8 mouse cellular contexts compared by ENCODE assay signal in the genomic region with DNA sequence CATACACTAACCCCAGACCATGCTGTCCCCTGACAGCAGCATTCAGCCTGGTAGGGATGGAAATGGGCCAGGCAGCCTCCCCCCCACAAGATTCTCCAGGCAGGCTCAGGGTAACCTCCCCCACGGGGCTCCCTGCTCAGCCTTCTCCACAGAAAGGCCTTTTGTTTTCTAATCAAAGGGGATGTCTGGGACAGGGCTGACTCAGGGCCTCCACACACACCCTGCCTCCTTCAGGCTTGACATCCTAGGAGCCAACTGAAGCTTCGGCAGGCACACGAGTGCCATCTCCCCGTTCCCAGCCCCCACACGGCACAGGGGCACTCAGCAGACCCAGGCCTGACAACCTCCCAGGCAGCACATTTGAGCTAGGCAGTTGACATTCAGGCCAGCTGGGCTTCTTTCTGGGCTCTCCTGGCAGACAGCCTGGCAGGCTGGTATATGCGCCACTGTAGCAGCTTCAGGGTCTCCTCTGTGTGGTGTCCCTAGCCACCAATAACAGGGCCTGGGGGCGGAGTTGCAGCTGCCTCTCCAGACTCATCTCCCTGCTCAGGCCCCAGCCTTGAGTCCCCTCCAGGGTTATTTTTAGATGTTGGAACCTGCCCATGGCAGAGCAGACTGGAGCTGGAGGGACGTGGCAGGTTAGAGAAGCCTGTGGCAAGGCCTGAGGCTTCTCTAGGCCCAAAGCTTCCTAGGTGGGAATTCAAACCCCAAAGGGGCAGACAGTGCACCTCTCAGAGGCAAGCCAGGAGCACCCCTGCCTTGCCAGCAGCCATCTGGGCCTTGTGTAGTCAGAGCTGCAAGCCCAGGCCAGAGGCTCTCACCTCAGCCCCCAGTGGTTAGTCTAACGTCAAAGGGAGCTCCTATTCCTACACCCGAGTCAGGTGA. TPM values are rescaled to one million over a fixed set of nuclear protein-coding genes. Genes with fewer than 3 reads are reported as not detected.
DNase-seq lines count a peak whose midpoint lies in the region; ATAC-seq and TF ChIP-seq lines count a peak whose summit lies in the region.

No protein-coding gene starts in this region.

- WGBS in forebrain, embryonic 12.5 days, result 24% methylated on average over 10 of the region's 10 CpGs
- 19% methylated on average over 10 of the region's 10 CpGs for WGBS in heart, embryonic 15.5 days
- 55% methylated on average over 10 of the region's 10 CpGs for WGBS in liver, embryonic 13.5 days (ENCODE audit: insufficient replicate concordance)

- peaks cover 39% of the 10 kb centered on the region for H3K4me1 ChIP-seq in forebrain, embryonic 12.5 days
- peaks cover 68% of the 10 kb centered on the region for H3K4me1 ChIP-seq in heart, embryonic 15.5 days (replicated peaks)
- H3K4me1 ChIP-seq in liver, embryonic 13.5 days (replicated peaks), result peaks cover 21% of the 10 kb centered on the region

- peak overlapping the region; percentile 98 for H3K27ac ChIP-seq in forebrain, embryonic 12.5 days
- peak overlapping the region; percentile 99 for H3K27ac ChIP-seq in heart, embryonic 15.5 days
- H3K27ac ChIP-seq in liver, embryonic 13.5 days, result peak overlapping the region; percentile 66

- H3ac ChIP-seq in C2C12 (ENCODE audit: control insufficient read depth, insufficient read length, low read depth), result peak overlapping the region; percentile 24

- H3K9me3 ChIP-seq in forebrain, embryonic 12.5 days, result no peaks in the 10 kb centered on the region
- H3K9me3 ChIP-seq in heart, embryonic 15.5 days (replicated peaks), result no peaks in the 10 kb centered on the region
- no peaks in the 10 kb centered on the region for H3K9me3 ChIP-seq in liver, embryonic 13.5 days (replicated peaks)

- ATAC-seq in forebrain, embryonic 12.5 days (ENCODE audit: low FRiP score), result peak; percentile 68
- peak; percentile 85 for ATAC-seq in heart, embryonic 15.5 days (replicated peaks; ENCODE audit: insufficient number of reproducible peaks, insufficient read depth, low FRiP score, low read depth)
- ATAC-seq in liver, embryonic 13.5 days (ENCODE audit: low read depth), result peak; percentile 25; the same call in 1 of the 2 replicates

- peaks cover 56% of the 10 kb centered on the region for H3K79me3 ChIP-seq in C2C12 (ENCODE audit: low read depth)

- peak overlapping the region; percentile 46 for H3K9ac ChIP-seq in forebrain, embryonic 12.5 days
- peak overlapping the region; percentile 57 for H3K9ac ChIP-seq in heart, embryonic 15.5 days
- peak overlapping the region; percentile 22; the same call in 1 of the 2 replicates for H3K9ac ChIP-seq in liver, embryonic 13.5 days

- DNase-seq in brain, adult 2 months (ENCODE audit: low read depth, low spot score), result peak; percentile 94
- DNase-seq in kidney, postnatal 14 days, result peak; percentile 57
- DNase-seq in liver, embryonic 13.5 days, result no peak
- peak; percentile 71 for DNase-seq in right cerebral cortex, postnatal 14 days
- no peak for DNase-seq in T-cell, adult 2 months (ENCODE audit: low spot score)

- H3K36me3 ChIP-seq in C2C12 (ENCODE audit: control insufficient read depth, insufficient read depth), result peaks cover 91% of the 10 kb centered on the region
- H3K36me3 ChIP-seq in forebrain, embryonic 12.5 days (replicated peaks), result peaks cover 61% of the 10 kb centered on the region
- peaks cover 55% of the 10 kb centered on the region for H3K36me3 ChIP-seq in heart, embryonic 15.5 days
- peaks cover 32% of the 10 kb centered on the region for H3K36me3 ChIP-seq in liver, embryonic 13.5 days

- peak overlapping the region; percentile 33 for H3K4me2 ChIP-seq in forebrain, embryonic 12.5 days
- peak overlapping the region; percentile 51 for H3K4me2 ChIP-seq in heart, embryonic 15.5 days
- 0 out of 2 replicates have a peak overlapping the region, but pooled peaks have one; percentile 13 for H3K4me2 ChIP-seq in liver, embryonic 13.5 days

- TF ChIP-seq CTCF in C2C12 (IDR thresholded peaks at IDR 0.05; ENCODE audit: control insufficient read depth, insufficient read depth, insufficient read length), result no peak

- H3K4me3 ChIP-seq in C2C12 (ENCODE audit: insufficient read depth, poor library complexity, severe bottlenecking), result no peak overlapping the region
- H3K4me3 ChIP-seq in forebrain, embryonic 12.5 days (replicated peaks), result no peak overlapping the region
- 0 out of 2 replicates have a peak overlapping the region, but pooled peaks have one; percentile 6 for H3K4me3 ChIP-seq in heart, embryonic 15.5 days
- H3K4me3 ChIP-seq in liver, embryonic 13.5 days (replicated peaks), result no peak overlapping the region

- H3K79me2 ChIP-seq in C2C12 (ENCODE audit: control insufficient read depth, insufficient read depth), result peaks cover 86% of the 10 kb centered on the region

- H3K27me3 ChIP-seq in C2C12 (ENCODE audit: control insufficient read depth, insufficient read depth, insufficient read length), result no peaks in the 10 kb centered on the region
- H3K27me3 ChIP-seq in forebrain, embryonic 12.5 days, result no peaks in the 10 kb centered on the region
- no peaks in the 10 kb centered on the region for H3K27me3 ChIP-seq in heart, embryonic 15.5 days
- 0 out of 2 replicates have a peak, but pooled peaks cover 2% of the 10 kb centered on the region for H3K27me3 ChIP-seq in liver, embryonic 13.5 days

TF ChIP-seq in C2C12, 6 proteins besides CTCF, POLR2A, EP300 and RAD21:
- no peak for TF ChIP-seq MYOG (IDR thresholded peaks at IDR 0.05; ENCODE audit: control insufficient read depth, extremely low read depth, insufficient read length)
- no peak for TF ChIP-seq MYOD1 (IDR thresholded peaks at IDR 0.05; ENCODE audit: control insufficient read depth, insufficient read length, low read depth)
- TF ChIP-seq MAX (IDR thresholded peaks at IDR 0.05), result no peak
- TF ChIP-seq CEBPB (IDR thresholded peaks at IDR 0.05; ENCODE audit: low read depth), result no peak
- no peak for TF ChIP-seq FOSL1 (IDR thresholded peaks at IDR 0.05; ENCODE audit: insufficient read depth, low read length, poor library complexity, severe bottlenecking)
- TF ChIP-seq USF1 (IDR thresholded peaks at IDR 0.05; ENCODE audit: low read depth), result no peak

RNA-seq across cellular contexts. Expression of a gene that starts 26.0 kb away (rescaled TPM):
- polyA plus RNA-seq in C2C12 (2012; fragmentation: generic; extraction: Trizol), result 1.5 TPM
- polyA plus RNA-seq in forebrain, embryonic 12.5 days (2016; fragmentation: Nextera tagmentation; extraction: Ambion mirVana), result not detected in 2 replicates
- 0.43 and 2.9 TPM in 2 replicates for polyA plus RNA-seq in heart, embryonic 15.5 days (2015; fragmentation: Nextera tagmentation; extraction: Ambion mirVana)
- polyA plus RNA-seq in liver, embryonic 13.5 days (2015; fragmentation: Nextera tagmentation; extraction: Ambion mirVana), result 1.5 and 2.9 TPM in 2 replicates

RNA-seq across cellular contexts. Expression of a gene that starts 26.8 kb away (rescaled TPM):
- polyA plus RNA-seq in C2C12 (2012; fragmentation: generic; extraction: Trizol), result 136 TPM
- polyA plus RNA-seq in forebrain, embryonic 12.5 days (2016; fragmentation: Nextera tagmentation; extraction: Ambion mirVana), result 44.0 and 45.6 TPM in 2 replicates
- polyA plus RNA-seq in heart, embryonic 15.5 days (2015; fragmentation: Nextera tagmentation; extraction: Ambion mirVana), result 40.1 and 45.3 TPM in 2 replicates
- polyA plus RNA-seq in liver, embryonic 13.5 days (2015; fragmentation: Nextera tagmentation; extraction: Ambion mirVana), result 5.6 and 6.3 TPM in 2 replicates

Comparison
In these comparisons a context has a peak if more than half of its experiments do, and no peak if none do; other contexts are left out.
1. DNase-seq: peak in brain, adult 2 months (single experiment), kidney, postnatal 14 days (single experiment) and right cerebral cortex, postnatal 14 days (single experiment); none in liver, embryonic 13.5 days (single experiment) and T-cell, adult 2 months (single experiment).
2. ATAC-seq: peak in every context shown above with its lines; median percentile 85 in heart, embryonic 15.5 days; 68 in forebrain, embryonic 12.5 days; 25 in liver, embryonic 13.5 days.
3. Peak in every context shown above with its lines, with median percentiles within 50 percentile points of each other: H3K27ac ChIP-seq, H3K4me2 ChIP-seq and H3K9ac ChIP-seq.